In the genomic region with DNA sequence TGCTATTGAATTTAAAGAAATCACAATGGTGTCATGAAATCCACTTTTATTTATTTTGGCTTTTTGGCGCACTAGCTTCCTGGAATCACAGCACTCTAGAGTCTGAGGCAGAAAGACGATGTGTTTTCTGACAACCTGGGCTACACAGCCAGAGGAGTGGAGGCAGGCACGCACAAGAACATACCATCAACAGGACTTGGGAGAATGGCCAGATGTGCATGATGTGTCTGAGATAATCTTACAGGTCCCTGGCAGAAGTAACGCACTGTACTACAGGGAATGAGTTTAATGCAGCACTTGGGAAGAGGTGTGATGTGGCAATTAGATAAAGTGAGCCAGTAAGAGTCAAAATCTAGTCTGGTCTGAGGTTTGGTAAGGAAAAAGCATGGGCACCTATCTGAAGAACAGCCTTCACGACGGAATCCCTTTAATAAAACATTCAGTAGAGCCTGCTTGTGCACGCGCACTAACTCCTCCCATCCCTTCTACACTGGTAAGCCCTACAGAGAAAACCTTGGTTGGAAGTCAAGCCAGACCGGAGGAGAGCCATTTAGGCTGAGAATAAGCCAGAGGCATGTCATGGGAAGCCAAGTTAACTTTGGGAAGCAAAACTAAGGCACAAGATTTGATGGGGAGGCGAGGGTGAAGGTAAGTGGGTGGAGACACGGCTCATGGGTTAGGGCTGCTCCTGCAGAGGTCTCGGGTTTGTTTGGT, we compare ENCODE assay signal across 18 mouse cellular contexts.
"Had no signal": no experiment of that assay in that cellular context is flagged by ENCODE, and none has a peak within 500 bp of the region (broad histone marks: within the 10 kb centered on the region; RNA-seq: fewer than 3 reads in every experiment).

No protein-coding gene starts in this region.

- H3K27ac ChIP-seq: limb, embryonic 10.5 days; limb, embryonic 13.5 days; liver, embryonic 15.5 days; stomach, embryonic 15.5 days had no signal

- H3K4me3 ChIP-seq: limb, embryonic 10.5 days; limb, embryonic 13.5 days; liver, embryonic 15.5 days; stomach, embryonic 15.5 days had no signal

- H3K9me3 ChIP-seq: limb, embryonic 10.5 days; limb, embryonic 13.5 days; liver, embryonic 15.5 days; stomach, embryonic 15.5 days had no signal

- ATAC-seq: intestine, postnatal 0 days had no signal

- H3K27me3 ChIP-seq: limb, embryonic 13.5 days; liver, embryonic 15.5 days; stomach, embryonic 15.5 days had no signal

- H3K4me1 ChIP-seq: liver, embryonic 15.5 days; stomach, embryonic 15.5 days had no signal

- H3K9ac ChIP-seq: limb, embryonic 13.5 days; liver, embryonic 15.5 days; stomach, embryonic 15.5 days had no signal

- DNase-seq: kidney, adult 2 months; kidney, postnatal 14 days; kidney, postnatal 4 days; liver; lung, adult 2 months; lung, postnatal 14 days; lung, postnatal 4 days; midbrain, embryonic 14.5 days; retina, postnatal 1 day; right cerebral cortex, postnatal 25 days; spleen, adult 18-20 months; thymus, postnatal 25 days had no signal

- H3K4me2 ChIP-seq: limb, embryonic 13.5 days; liver, embryonic 15.5 days; midbrain, embryonic 11.5 days; stomach, embryonic 15.5 days had no signal
